Mouse (Mus musculus) megakaryocyte, adult 5-6 weeks (primary cell): ENCODE results near the gene Dnttip1. TPM values are rescaled to one million over a fixed set of nuclear protein-coding genes. Genes with fewer than 3 reads are reported as not detected.
"Not testable (repeated sequence)": the region's sequence is repeated elsewhere in the genome, so short reads cannot be mapped to it uniquely, and the experiment has no call there.

Source experiments
- ATAC-seq: 2 replicates; pipeline ENCODE4 v1.8.0; 2016; ENCODE audit warnings: mild to moderate bottlenecking, inconsistent platforms; ENCODE audit not compliant: poor library complexity, severe bottlenecking
- total RNA-seq, 2 experiments: library from RNA; stranded (forward) in 1 of 2; stranded (reverse) in 1 of 2; fragments of 153-499, 151-499 nt in 1 of 2; fragments of 221-1000, 200-1000 nt in 1 of 2; gene quantifications; 2 replicates each; pipeline versions ENCODE4 v1.2.3 to v1.2.4; 2015 to 2017

The Dnttip1 gene
- total RNA-seq, 2 experiments from 2014 or later, result 18.5 to 27.3 TPM

DNA sequence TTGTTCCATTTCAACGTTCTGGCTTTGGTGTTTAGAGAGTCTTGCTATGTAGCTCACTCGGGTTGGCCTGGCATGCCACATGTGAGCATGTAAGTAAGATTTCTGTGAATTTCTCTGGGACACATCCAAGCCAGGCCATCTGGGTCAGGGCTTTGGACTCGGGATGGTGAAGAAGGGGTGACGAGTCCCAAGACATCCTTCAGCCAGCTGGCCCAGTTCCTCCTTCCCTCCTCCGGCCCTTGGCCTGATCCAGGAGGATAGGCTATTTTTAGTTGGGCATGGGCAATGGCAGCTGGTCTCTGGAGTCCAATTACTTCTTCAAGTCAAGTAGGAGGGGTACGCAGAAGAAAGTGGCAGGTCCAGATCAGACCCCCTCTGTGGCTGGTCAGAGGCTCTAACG lies 33.0 kb downstream of the Dnttip1 start:
- ATAC-seq, result no peak

DNA sequence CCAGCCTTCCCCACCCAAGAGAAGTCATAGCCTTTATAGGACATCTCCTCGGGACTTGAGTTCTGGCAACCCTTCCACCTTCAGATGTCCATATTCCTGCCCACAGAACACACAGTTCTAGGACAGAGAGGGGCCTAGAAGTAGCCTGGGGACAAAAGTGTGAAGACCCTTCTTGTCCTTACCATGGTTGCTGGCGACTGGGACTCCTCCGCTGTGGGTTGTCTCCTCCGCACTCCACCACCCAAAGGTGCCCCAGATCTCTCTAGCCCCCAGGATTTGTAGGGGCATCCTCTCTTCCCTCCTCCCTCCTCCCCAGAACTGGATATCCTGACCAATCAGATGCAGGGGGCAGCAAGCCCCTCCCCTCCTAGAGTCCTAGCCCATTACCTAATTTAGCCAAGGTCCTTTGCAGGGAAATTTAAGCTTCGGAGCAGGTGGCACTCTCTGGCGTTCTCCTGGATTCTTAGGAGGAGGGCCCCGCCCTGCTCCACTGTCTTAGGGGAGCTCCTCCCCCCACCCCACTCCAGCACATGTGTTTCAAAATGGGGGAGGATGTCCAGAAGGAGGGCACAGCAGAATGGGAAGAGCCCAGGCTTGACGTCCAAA lies 33.8 kb downstream of the Dnttip1 start, which contains the start of gene Tnnc2:
Gene Tnnc2 (minus strand): TSS at position 487 of the 606 bp plus-strand sequence.
- ATAC-seq, result no peak

DNA sequence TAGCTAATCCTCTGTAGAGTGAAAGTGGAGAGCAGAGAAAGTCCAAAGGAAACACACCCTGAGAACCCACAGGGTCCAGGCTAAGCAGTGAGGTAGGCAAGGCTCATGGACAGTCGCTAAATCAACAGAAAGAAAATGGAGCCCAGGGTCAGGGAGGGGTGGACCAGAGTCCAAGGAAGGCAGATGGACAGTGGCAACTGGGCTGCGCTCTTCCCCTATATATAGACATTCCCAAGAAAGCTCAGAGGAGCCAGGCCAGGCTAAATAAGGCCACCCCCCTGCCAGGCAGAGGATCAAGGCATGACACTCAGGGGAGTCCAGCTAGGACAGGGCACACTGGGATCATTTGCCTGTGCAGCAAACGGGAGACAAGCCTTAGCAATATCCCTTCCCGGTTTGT lies 36.1 kb downstream of the Dnttip1 start:
- no peak for ATAC-seq

DNA sequence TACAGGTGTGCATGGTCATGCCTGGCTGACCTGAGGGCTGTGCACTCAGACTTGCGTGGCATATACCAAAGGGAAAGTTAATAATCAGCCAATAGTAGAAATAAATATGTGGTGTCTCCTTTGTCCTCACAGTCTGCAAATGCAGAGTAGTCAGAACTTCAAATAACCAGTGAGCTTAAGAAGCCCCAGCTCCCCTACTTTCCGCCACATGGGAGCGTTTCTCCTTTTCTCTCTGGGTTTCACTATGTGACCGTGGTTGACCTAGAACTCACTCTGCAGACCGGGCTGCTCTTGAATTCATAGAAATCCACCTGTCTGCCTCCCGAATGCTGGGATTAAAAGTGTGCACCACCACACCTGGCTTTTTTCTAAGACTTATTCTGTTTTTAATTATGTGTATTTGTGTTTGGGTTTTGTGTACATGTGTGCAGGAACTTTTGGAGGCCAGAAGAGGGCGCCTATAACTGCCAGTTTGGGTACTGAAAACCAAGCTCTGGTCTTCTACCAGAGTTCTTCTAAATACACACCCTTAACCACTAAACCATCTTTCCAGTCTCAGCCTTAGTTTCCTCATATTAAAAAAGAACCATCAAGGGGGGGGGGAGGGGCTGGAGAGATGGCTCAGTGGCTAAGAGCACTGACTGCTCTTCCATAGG lies 38.3 kb downstream of the Dnttip1 start:
- 0 out of 2 replicates have a peak, but pooled peaks have one; percentile 30 for ATAC-seq

DNA sequence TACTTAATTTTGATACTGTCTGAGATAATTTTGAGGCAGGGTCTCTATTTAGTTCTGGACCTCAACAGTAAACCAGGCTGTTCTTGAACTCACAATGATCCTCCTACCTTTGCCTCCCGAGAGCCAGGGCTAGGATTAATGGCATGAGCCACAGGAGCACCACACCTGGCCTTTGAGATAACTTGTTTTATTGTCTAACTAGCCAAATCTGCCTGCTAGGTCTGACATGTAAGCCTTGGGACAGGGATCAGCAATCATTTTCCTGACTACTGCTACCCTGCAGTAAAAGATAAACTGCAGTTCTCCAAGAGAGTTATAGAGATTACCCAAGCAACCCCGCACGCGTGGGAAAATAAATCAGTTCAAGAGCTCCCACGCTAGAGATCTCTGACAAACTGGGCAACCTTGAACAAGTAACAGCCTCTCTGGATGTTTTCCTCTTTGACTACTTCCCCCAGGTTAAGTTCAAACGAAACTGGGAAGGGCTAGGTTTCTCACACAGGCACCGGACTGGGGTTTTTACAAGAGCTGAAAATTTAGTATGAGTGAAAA lies 39.2 kb downstream of the Dnttip1 start:
- no peak for ATAC-seq

DNA sequence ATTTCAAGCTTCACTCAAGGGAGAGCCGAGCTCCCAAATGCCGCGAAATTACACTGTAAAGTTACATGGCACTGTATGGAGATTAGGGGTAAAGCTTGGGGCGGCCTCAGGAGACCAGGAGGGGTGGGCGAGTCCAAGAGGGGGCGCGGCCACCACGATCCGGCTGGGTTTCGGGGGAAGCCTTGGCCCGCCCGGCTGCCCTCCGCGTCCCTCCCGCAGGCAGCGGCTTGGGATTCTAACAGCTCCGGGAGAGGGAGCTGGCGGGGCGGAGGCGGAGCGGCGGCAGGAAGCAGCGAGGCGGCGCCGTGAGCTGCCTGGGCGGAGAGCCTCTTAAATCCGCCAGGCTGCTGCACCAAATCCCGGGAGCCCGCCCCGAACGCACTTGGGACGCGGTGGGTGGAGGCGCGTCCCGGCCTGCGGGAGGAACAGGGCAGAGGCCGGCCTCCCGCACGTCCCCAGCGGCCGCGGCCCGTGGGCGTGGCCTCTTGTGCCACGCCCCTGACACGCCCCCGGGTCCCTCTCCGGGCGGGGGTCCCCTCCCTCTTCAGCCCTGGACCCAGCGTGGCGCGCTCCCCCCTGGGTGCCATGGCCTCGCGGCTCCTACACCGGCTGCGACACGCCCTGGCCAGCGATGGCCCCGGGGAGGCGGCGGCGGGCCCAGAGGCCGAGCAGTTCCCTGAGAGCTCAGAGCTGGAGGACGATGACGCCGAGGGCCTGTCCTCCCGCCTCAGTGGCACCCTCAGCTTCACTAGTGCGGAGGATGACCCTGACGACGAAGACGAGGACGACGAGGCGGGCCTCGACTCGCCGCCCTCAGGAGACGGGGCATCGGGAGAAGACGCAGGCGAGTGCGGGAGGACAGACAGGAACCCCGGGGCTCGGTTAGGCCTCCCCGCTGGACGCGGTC lies 40.0 kb downstream of the Dnttip1 start, which contains the start of gene Snx21:
Gene Snx21 (plus strand): TSS at position 343 of the 907 bp plus-strand sequence.
- ATAC-seq, result peak; percentile 71

DNA sequence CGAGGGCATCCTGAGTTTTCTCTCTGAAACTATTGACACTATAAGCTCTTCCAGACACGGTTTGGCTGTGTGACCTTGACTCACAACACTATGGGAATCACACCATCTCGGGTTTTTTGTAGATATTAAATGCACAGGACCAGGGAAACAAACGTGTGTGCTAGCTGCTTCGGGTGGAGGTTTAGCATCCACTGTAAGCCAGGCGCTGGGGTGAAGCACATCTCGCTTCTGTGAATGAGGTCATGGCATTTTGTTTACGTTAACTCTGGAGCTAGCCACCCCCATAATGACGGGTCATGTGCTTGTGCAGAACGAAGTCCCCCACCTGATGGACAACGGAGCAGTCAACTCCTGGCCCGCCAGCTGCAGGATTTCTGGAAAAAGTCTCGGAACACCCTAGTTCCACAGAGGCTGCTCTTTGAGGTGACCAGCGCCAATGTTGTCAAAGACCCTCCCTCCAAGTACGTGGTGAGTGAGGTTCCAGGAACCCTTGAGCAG lies 40.7 kb downstream of the Dnttip1 start:
- ATAC-seq, result no peak

DNA sequence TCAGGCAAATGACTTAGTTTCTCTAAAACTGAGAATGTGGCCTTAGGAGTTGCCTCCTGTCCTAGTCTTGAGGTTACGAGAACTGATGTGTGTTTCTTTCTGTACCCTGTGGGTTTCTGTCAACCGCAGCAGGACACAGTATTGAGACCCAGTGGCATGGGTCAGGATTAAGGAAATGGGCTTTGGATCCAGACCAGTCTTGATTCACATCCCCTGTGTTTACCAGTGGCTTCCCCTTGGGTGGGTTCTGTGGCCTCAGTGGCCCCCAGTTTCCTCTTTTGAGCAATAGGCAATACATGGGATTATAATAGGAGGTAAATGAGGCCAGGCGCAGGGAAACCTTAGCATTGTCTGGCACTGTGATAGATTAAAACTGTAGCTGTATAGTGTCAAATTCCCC lies 41.2 kb downstream of the Dnttip1 start:
- ATAC-seq, result peak; percentile 23; the same call in 1 of the 2 replicates

DNA sequence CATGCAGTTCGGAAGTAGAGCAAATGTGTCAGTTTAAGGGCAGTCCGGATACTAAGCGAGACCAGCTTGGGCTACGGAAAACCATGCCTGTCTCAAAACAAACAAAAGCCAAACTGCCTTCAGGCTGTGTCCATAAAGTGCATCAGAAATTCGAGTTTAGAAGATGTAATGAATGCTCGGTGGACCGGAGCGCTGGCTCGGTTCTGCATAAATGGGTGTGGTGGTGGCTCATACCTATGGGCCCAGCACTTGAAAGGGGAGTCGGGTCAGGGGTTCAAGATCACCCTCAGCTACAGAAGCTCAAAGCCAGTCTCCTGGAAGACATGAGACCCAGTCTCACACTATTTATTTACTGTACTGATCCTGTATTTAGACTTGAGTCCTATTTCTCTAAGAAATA lies 42.0 kb downstream of the Dnttip1 start:
- no peak for ATAC-seq

DNA sequence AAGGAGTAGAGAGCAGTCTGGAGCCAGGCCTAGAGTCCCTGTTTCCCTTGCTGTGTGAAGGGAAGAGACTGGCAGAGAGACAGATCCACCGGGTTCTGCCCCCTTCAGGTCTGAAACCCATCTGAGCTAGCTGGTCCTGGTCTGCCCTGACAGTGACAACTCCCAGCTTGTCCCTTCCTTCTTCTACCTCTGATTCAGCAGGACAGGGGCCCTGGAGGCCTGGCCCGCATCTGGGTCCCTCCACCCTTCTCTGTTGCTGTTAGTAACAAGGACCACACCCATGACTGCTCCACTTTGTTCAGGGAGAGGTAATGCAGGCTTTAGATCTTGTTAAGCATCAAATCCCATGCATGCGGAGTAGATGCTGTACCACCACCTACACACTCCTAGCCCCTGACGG lies 42.6 kb downstream of the Dnttip1 start:
- no peak for ATAC-seq

DNA sequence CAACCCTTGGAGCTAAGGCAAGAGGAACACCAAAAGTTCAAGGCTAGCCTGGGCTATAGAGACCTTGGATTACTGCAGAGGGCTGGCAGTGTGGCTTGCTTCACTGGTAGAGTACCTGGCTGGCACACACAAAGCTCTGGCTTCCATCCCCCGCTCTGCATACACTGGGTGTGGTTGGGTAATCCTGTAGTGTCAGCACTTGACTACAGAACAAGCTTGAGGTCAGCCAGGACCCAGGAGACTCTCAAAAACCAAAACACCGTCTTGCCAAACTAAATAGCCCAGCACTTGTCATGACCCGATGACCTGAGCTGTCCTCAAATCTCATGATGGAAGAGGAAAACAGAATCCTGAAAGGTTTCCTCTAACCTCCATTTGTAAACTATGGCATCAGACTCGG lies 44.7 kb downstream of the Dnttip1 start:
- no peak for ATAC-seq

DNA sequence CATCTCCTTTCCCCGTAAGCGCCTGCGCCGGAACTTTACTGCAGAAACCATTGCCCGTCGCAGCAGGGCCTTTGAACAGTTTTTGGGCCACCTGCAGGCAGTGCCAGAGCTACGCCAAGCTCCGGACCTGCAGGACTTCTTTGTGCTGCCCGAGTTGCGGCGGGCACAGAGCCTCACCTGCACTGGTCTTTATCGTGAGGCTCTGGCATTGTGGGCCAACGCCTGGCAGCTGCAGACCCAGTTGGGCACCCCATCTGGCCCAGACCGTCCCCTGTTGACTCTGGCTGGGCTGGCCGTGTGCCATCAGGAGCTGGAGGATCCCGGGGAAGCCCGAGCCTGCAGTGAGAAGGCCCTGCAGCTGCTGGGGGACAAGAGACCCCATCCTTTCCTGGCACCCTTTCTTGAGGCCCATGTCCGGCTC lies 46.1 kb downstream of the Dnttip1 start:
- ATAC-seq, result no peak

DNA sequence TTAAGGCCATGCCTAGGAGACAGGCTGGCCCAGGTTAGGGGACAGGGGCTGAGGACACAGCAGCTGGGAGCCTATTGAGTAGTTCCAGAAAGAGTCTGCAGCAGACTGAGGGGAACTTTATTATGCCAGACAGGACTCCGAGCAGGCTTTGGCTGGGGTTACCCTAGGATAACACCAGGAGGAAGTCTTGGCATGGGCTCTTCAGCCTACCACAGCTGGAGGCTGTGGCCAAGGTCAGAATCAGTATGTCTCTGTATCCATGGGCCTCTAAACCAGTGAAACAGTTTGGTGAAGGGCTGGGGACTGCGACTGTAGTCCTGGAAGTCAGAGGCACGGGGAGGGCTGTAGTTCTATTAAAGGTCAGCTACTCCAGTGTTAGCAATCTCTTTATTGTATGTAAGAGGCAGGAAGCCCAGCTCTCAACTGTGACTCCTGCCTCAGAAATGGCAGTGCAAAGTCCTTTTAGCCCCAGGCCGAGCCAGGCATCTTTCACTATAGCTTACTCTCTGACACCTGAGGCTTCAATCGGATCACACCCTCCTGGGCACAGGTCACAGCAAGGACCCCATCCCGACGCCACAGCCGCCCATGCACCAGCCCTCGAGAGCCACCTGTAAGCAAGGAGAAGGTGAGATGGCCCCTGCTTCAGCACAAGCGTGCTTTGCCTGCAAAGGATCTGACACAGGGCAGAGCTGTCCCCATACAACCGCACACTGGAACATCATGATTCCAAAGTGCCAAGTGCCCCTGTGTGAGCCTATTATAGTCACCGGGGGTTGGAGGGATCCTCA lies 46.8 kb downstream of the Dnttip1 start:
- no peak for ATAC-seq

DNA sequence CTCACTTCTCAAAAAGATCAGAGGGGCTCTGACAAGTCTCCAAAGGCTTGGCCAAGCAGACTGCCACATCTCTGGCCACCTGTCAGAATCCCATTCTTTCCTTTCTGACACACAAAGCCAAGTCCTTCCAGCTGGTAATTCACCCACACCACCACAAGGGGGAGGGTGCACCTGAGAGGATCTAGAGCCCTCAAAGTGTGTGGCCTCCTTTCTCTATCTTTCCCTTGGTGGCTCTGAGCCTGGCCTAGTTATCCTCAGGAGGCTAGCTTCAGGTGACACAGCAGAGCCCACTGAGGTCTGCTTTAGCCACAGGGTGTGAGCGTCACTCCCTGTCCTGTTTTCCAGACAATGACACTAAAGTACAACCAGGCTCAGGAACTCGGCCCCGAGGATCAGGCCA lies 47.5 kb downstream of the Dnttip1 start:
- ATAC-seq, result peak; percentile 69

DNA sequence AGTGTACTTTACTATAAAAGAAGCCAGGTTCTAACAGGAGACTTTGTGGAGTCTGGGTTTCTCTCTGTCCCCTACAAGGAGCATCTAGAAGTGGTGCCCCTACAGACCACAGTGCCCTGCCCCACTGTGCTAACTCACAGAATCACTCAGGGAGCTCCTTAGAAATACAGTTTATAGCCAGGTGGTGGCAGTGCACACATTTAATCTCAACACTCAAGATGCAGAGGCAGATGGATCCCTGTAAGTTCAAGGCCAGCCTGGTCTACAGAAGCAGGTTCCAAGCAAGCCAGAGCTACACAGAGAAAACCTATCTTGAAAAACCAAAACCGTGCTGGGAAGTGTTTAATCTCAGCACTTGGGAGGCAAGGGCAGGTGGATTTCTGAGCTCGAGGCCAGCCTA lies 48.0 kb downstream of the Dnttip1 start:
- ATAC-seq, result no peak

DNA sequence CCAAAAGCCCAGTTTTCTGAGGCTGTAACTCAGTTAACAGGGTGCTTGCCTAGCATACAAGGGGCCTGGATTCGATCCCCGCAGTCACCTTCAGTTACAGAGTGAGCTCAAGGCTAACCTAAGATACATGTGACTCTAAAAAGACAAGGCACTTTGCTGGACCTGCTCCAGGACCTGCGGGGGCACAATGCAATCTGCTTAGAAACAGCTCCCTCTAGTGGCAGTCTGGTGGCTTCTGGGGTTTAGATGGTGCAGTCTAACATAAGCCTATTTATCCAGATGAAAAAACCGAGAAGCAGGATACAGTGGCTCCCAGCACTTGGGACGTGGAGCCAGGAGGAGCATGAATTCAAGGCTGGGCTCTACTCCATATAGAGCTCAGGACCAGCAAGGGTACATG lies 48.5 kb downstream of the Dnttip1 start:
- ATAC-seq, result peak; percentile 85

DNA sequence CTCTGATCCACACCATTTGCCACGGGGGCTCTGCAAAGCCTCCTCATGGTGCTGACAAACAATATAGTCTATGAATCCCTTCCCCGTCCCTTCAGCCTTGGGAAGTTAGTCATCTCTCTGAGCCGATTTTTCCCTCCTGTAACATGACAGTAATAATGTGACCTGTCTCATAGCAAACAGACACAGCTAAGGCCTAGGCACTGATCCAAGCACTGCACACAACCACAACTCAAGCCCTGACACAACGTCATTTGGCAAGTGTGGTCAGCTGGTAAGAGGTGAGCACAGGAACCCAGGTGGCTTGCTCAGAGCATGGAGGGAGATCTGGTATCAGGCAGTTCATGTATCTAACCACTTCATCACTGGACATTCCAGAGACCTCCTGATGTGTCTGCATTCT lies 50.1 kb downstream of the Dnttip1 start:
- ATAC-seq, result no peak

DNA sequence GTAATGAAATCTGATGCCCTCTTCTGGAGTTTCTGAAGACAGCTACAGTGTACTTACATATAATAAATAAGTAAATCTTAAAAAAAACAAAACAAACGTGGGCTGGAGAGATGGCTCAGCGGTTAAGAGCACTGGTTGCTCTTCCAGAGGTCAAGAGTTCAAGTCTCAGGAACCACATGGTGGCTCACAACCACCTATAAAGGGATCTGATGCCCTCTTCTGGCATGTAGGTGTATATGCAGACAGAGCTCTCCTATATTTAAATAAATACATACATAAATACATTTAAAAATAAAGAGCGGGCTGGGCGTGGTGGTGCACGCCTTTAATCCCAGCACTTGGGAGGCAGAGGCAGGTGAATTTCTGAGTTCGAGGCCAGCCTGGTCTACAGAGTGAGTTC lies 52.8 kb downstream of the Dnttip1 start:
- not testable (repeated sequence) for ATAC-seq

DNA sequence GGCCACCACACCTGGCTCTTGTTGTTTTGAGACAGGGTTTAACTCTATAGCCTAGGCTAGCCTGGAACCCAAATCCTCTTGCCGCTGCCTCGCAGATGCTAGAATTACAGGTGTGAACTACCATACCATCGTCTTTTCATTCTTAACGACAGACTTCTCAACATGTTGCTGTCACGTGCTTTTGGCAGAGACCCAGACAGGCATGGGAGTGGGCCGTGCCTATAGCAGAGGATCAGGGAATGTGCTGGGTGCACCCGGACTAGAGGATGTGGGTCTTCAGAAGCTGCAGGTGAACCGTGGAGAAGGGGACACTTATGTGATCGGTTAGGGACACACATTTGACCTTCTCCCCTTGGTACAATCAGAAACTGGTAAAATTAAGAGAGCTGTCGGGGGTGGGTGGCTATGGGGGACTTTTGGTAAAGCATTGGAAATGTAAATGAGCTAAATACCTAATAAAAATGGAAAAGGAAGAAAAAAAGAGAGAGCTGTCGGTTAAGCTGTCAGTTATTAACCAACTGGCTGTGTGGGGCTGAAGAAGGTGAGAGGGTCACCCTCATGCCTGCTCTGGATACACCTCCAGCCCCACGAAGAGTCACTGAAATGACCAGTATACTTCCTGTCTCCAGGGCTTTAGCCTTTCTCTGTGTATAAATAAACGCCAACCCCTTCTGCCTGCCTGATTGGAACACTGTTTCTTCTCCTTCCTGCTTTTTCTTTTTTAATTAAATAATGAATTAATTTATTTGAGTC lies 54.6 kb downstream of the Dnttip1 start:
- no peak for ATAC-seq
